Mouse (Mus musculus) hindbrain, embryonic 11.5 days (tissue): ENCODE measurements at regions not wholly inside any gene's neighbourhood (a gene's known extent, or its start where the extent isn't known, plus 50 kb on each side); places are given as distances from the start of the nearest gene placed in this dataset.
"Not testable (repeated sequence)": the region's sequence is repeated elsewhere in the genome, so short reads cannot be mapped to it uniquely, and the experiment has no call there.

Experiments used
- ATAC-seq: fragments of 200-750 bp; cut with Nextera tagmentation; 2 replicates; pipeline ENCODE4 v1.8.0; 2017; ENCODE audit warnings: mild to moderate bottlenecking, moderate TSS enrichment, moderate library complexity; ENCODE audit not compliant: low FRiP score
- DNase-seq: peaks from one replicate; pipeline ENCODE4 v3.0.0-alpha.2; 2015; ENCODE audit warnings: low spot score
- H3K27ac ChIP-seq: fragments of 300-500 bp; sonication (generic); 2 replicates; pipeline ENCODE4 v1.5.1; 2014; ENCODE audit warnings: mild to moderate bottlenecking, low read depth, low read length
- H3K27me3 ChIP-seq: fragments of 300-500 bp; sonication (generic); 2 replicates; pipeline ENCODE4 v1.6.1; 2014; ENCODE audit warnings: mild to moderate bottlenecking, low read length, moderate library complexity, mixed read lengths; ENCODE audit not compliant: control insufficient read depth, insufficient read depth
- H3K36me3 ChIP-seq: fragments of 300-500 bp; sonication (generic); 2 replicates; pipeline ENCODE4 v1.6.1; 2014; ENCODE audit warnings: mild to moderate bottlenecking, low read length, moderate library complexity, mixed read lengths; ENCODE audit not compliant: control insufficient read depth, insufficient read depth
- H3K4me1 ChIP-seq: fragments of 300-500 bp; sonication (generic); replicated peaks from 2 replicates; pipeline ENCODE4 v1.6.1; 2014; ENCODE audit warnings: low read length, mixed read lengths; ENCODE audit not compliant: control insufficient read depth, insufficient read depth
- H3K4me2 ChIP-seq: fragments of 300-500 bp; sonication (generic); replicated peaks from 2 replicates; pipeline ENCODE4 v1.6.1; 2014; ENCODE audit warnings: mild to moderate bottlenecking, low read depth, low read length
- H3K4me3 ChIP-seq: fragments of 300-500 bp; sonication (generic); 2 replicates; pipeline ENCODE4 v1.5.1; 2014; ENCODE audit warnings: low read depth, low read length
- H3K9ac ChIP-seq: fragments of 300-500 bp; sonication (generic); 2 replicates; pipeline ENCODE4 v1.6.1; 2014; ENCODE audit warnings: low read depth, low read length
- H3K9me3 ChIP-seq: fragments of 300-500 bp; sonication (generic); 2 replicates; pipeline ENCODE4 v1.6.1; 2016; ENCODE audit warnings: low read length; ENCODE audit not compliant: control insufficient read depth
- WGBS: fragments of 180-500 bp; shearing (Covaris S2); extraction: QIAGEN DNeasy Blood & Tissue Kit; methylation state at CpG from one replicate; pipeline ENCODE4 v1.1.7; 2014; 5-methylcytosine and 5-hydroxymethylcytosine counted together

DNA sequence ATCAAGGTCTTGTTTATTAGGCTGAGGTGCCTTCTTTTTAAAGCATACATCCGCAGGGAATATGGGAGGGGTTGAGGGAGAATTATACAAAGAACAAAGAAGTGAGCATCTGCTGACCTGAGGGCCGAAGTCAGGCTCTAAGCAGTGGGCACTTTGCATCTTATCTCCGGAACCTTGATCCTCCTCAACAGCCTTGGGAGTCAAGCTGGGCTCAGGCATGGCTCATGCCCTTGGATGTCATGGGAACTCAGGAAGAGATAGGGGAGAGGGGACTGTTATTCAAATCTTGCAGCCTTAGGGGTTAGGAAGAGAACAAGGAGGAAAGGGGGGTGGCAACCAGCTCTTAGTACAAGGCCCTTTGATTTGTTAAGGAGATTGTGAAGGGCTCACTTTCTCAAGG is 248.5 kb downstream of the Gm19965 start:
- not testable (repeated sequence) for H3K9me3 ChIP-seq, H3K27ac ChIP-seq
- 79% methylated on average over 3 of the region's 3 CpGs for WGBS

GRCm38 (mm10) chr1:117067151-117067819 is 264.5 kb downstream of the Gm19965 start:
- Histone ChIP-seq H3K4me3 (no peak overlapping the region), H3K9ac (no peak overlapping the region), H3K4me1 (no peaks in the 10 kb centered on the region), H3K36me3 (no peaks in the 10 kb centered on the region), H3K27ac (no peak overlapping the region), H3K4me2 (no peak overlapping the region), H3K9me3 (no peaks in the 10 kb centered on the region), H3K27me3 (no peaks in the 10 kb centered on the region)
- ATAC-seq (peak; percentile 47; the same call in 1 of the 2 replicates), DNase-seq (no peak)
- 81% methylated on average over 4 of the region's 4 CpGs for WGBS

More for the DNA sequence above, 248.5 kb downstream of the Gm19965 start:
- H3K27me3 ChIP-seq, H3K36me3 ChIP-seq, ATAC-seq, DNase-seq, H3K4me3 ChIP-seq, H3K9ac ChIP-seq, H3K4me1 ChIP-seq, H3K4me2 ChIP-seq: not testable (repeated sequence)

- no peaks in the 10 kb centered on the region for H3K4me1 ChIP-seq
- ATAC-seq: no peak
- no peak overlapping the region for H3K4me2 ChIP-seq
- H3K36me3 ChIP-seq: no peaks in the 10 kb centered on the region
- H3K9ac ChIP-seq: no peak overlapping the region
- H3K27me3 ChIP-seq: no peaks in the 10 kb centered on the region
- no peaks in the 10 kb centered on the region for H3K9me3 ChIP-seq
- no peak overlapping the region for H3K27ac ChIP-seq
- DNase-seq: no peak
- no peak overlapping the region for H3K4me3 ChIP-seq
- 72% methylated on average over 3 of the region's 3 CpGs for WGBS
These were observed 284.4 kb downstream of the Gm19965 start for GRCm38 (mm10) chr1:117087136-117087535.

DNA sequence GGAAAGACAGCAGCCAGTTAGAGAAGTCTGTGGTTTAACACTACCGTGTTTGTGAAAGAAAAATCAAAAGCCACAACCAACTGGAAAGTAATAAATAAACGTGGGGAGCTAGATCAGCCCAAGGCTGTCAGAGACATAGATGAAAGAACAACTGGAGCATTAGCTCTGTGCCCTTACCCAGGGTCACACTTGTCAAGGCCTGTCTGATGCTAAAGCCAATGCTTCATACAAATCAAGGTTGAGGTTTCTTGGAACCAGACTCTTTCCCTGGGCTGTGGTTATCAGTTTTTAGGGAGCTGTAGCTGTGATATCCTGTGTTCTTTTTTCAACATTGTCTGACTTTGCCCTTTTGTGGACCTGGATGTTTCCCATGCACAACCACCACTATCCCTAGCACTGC is 308.7 kb downstream of the Gm19965 start:
- ATAC-seq (no peak), DNase-seq (no peak)
- Histone ChIP-seq H3K36me3 (no peaks in the 10 kb centered on the region), H3K27me3 (no peaks in the 10 kb centered on the region), H3K9me3 (no peaks in the 10 kb centered on the region), H3K27ac (no peak overlapping the region), H3K4me3 (no peak overlapping the region), H3K4me2 (no peak overlapping the region), H3K4me1 (no peaks in the 10 kb centered on the region), H3K9ac (no peak overlapping the region)
- WGBS: 73% methylated on average over 2 of the region's 2 CpGs

GRCm38 (mm10) chr1:117113918-117114317 is 311.1 kb downstream of the Gm19965 start:
- Histone ChIP-seq H3K4me1 (no peaks in the 10 kb centered on the region), H3K27me3 (no peaks in the 10 kb centered on the region), H3K27ac (no peak overlapping the region), H3K9ac (no peak overlapping the region), H3K4me3 (no peak overlapping the region), H3K9me3 (no peaks in the 10 kb centered on the region), H3K4me2 (no peak overlapping the region), H3K36me3 (no peaks in the 10 kb centered on the region)
- 91% methylated on average over 4 of the region's 4 CpGs for WGBS
- no peak for ATAC-seq
- DNase-seq: no peak

DNA sequence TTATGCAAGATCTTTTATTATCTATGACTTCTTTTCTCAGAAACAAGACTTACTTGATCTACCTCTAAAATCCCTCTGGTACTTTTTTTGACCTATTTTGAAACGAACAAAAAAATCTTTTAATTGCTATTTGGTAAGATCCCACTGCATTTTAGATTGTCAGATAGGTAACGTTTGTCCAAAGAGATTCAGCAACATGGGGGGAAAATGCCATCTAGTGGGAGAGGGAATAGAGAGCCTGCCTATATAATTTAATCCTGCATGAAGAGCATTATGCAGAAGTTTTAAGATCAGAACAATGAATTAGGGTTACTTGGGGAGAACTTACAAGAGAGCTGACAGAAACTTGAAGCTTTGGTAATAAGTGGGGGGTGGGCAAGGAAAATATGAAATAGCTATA is 320.2 kb downstream of the Gm19965 start:
- Histone ChIP-seq H3K9ac (no peak overlapping the region), H3K4me3 (no peak overlapping the region), H3K27ac (no peak overlapping the region), H3K4me2 (no peak overlapping the region), H3K9me3 (no peaks in the 10 kb centered on the region), H3K36me3 (no peaks in the 10 kb centered on the region), H3K27me3 (no peaks in the 10 kb centered on the region), H3K4me1 (no peaks in the 10 kb centered on the region)
- no peak for DNase-seq
- WGBS: 59% methylated on average over 2 of the region's 2 CpGs
- ATAC-seq: no peak
